Mouse (Mus musculus) limb, embryonic 11.5 days (tissue): ENCODE measurements at regions not wholly inside any gene's neighbourhood (a gene's known extent, or its start where the extent isn't known, plus 50 kb on each side); places are given as distances from the start of the nearest gene placed in this dataset.

Experiments
- ATAC-seq: fragments of 200-750 bp; cut with Nextera tagmentation; 2 replicates; pipeline ENCODE4 v1.8.0; 2017; ENCODE audit warnings: low read depth; ENCODE audit not compliant: insufficient number of reproducible peaks, low FRiP score, low TSS enrichment
- DNase-seq: peaks from one replicate; pipeline ENCODE4 v3.0.0-alpha.2; 2015; ENCODE audit warnings: low spot score
- H3K27ac ChIP-seq: fragments of 300-500 bp; sonication (generic); replicated peaks from 2 replicates; pipeline ENCODE4 v1.5.1; 2014; ENCODE audit warnings: low read depth, mild to moderate bottlenecking, low read length
- H3K27me3 ChIP-seq: fragments of 300-500 bp; sonication (generic); 2 replicates; pipeline ENCODE4 v1.6.1; 2014; ENCODE audit warnings: mild to moderate bottlenecking, low read length, mixed read lengths; ENCODE audit not compliant: control insufficient read depth, insufficient read depth
- H3K36me3 ChIP-seq: fragments of 300-500 bp; sonication (generic); 2 replicates; pipeline ENCODE4 v1.6.1; 2014; ENCODE audit warnings: mild to moderate bottlenecking, low read length, moderate library complexity, mixed read lengths; ENCODE audit not compliant: control insufficient read depth, insufficient read depth
- H3K4me1 ChIP-seq: fragments of 300-500 bp; sonication (generic); 2 replicates; pipeline ENCODE4 v1.6.1; 2014; ENCODE audit warnings: low read length, mixed read lengths; ENCODE audit not compliant: control insufficient read depth, insufficient read depth
- H3K4me2 ChIP-seq: fragments of 300-500 bp; sonication (generic); 2 replicates; pipeline ENCODE4 v1.6.1; 2014; ENCODE audit warnings: low read depth, mild to moderate bottlenecking, moderate library complexity; ENCODE audit not compliant: severe bottlenecking
- H3K4me3 ChIP-seq: fragments of 300-500 bp; sonication (generic); 2 replicates; pipeline ENCODE4 v1.5.1; 2014; ENCODE audit warnings: low read depth, low read length
- H3K9ac ChIP-seq: fragments of 300-500 bp; sonication (generic); 2 replicates; pipeline ENCODE4 v1.6.1; 2014; ENCODE audit warnings: mild to moderate bottlenecking, low read length
- H3K9me3 ChIP-seq: fragments of 300-500 bp; sonication (generic); 2 replicates; pipeline ENCODE4 v1.6.1; 2016; ENCODE audit warnings: low read length; ENCODE audit not compliant: control insufficient read depth
- WGBS: fragments of 180-500 bp; shearing (Covaris S2); extraction: QIAGEN DNeasy Blood & Tissue Kit; methylation state at CpG from one replicate; pipeline ENCODE4 v1.1.7; 2014; 5-methylcytosine and 5-hydroxymethylcytosine counted together

DNA sequence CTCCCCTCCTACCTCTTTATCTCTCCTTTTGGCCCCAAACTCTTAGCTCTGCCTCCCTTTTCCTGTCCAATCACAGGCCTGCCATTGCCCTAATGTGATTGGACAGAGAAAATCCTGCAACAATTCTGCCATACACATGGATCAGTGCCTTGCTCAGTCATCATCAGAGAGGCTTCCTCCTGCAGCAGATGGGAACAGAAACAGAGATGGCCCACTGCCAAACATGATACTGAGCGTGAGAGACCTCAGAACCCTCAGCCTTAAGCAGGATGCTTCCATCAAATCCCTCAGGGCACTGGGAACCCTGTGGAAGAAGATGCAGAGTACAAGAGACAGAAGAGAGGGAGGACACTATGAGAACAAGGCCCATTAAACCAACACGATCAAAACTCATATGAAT is 62.8 kb upstream of the Cacna2d3 start:
- Histone ChIP-seq H3K4me1 (no peaks in the 10 kb centered on the region), H3K27ac (no peak overlapping the region), H3K27me3 (no peaks in the 10 kb centered on the region), H3K9me3 (no peaks in the 10 kb centered on the region), H3K4me3 (no peak overlapping the region), H3K4me2 (no peak overlapping the region), H3K9ac (no peak overlapping the region), H3K36me3 (no peaks in the 10 kb centered on the region)
- 83% methylated on average over 2 of the region's 2 CpGs for WGBS
- no peak for DNase-seq
- ATAC-seq = no peak

- Histone ChIP-seq H3K4me3 (no peak overlapping the region), H3K36me3 (no peaks in the 10 kb centered on the region), H3K9me3 (no peaks in the 10 kb centered on the region), H3K27me3 (no peaks in the 10 kb centered on the region), H3K9ac (no peak overlapping the region), H3K4me1 (no peaks in the 10 kb centered on the region), H3K27ac (no peak overlapping the region), H3K4me2 (no peak overlapping the region)
- WGBS = 76% methylated on average over 3 of the region's 3 CpGs
- ATAC-seq = no peak
- DNase-seq = no peak
Observed at GRCm38 (mm10) chr14:29786431-29786830, 64.8 kb upstream of the Cacna2d3 start.

- Histone ChIP-seq H3K4me3 (no peak overlapping the region), H3K9me3 (no peaks in the 10 kb centered on the region), H3K27me3 (no peaks in the 10 kb centered on the region), H3K9ac (no peak overlapping the region), H3K36me3 (no peaks in the 10 kb centered on the region), H3K4me1 (no peaks in the 10 kb centered on the region), H3K4me2 (no peak overlapping the region), H3K27ac (no peak overlapping the region)
- no peak for ATAC-seq
- no peak for DNase-seq
- WGBS = 91% methylated on average over 7 of the region's 7 CpGs
Observed at GRCm38 (mm10) chr14:29787796-29788195, 66.1 kb upstream of the Cacna2d3 start.

DNA sequence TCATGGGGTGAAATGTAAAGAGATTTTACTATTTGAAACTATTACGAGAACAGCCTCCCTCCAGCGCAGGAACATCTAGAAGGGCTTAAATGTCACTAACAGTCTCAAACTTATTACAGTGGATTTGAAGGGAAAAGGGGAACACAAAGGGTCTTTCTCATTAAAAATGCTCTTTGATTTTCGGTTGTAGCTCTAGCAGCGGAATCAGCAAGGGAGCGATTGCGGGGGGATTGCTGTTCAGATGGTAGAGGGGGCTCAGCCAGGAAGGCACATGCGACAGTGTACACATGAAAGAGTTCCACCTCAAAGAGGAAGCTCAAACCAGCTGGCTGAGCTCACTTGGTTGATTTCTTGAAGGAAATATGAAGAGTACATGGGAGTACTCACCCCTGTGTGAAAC is 66.7 kb upstream of the Cacna2d3 start:
- Histone ChIP-seq H3K9ac (no peak overlapping the region), H3K27me3 (no peaks in the 10 kb centered on the region), H3K36me3 (no peaks in the 10 kb centered on the region), H3K4me2 (no peak overlapping the region), H3K27ac (no peak overlapping the region), H3K4me3 (no peak overlapping the region), H3K9me3 (no peaks in the 10 kb centered on the region), H3K4me1 (no peaks in the 10 kb centered on the region)
- DNase-seq (no peak), ATAC-seq (no peak)
- 88% methylated on average over 7 of the region's 7 CpGs for WGBS

GRCm38 (mm10) chr14:29795325-29795724 is 73.7 kb upstream of the Cacna2d3 start:
- Histone ChIP-seq H3K27ac (no peak overlapping the region), H3K4me1 (no peaks in the 10 kb centered on the region), H3K9ac (no peak overlapping the region), H3K27me3 (no peaks in the 10 kb centered on the region), H3K9me3 (no peaks in the 10 kb centered on the region), H3K36me3 (no peaks in the 10 kb centered on the region), H3K4me3 (no peak overlapping the region), H3K4me2 (no peak overlapping the region)
- no peak for ATAC-seq
- no peak for DNase-seq
- 73% methylated on average over 2 of the region's 2 CpGs for WGBS

- no peak overlapping the region for H3K4me2 ChIP-seq
- H3K36me3 ChIP-seq = no peaks in the 10 kb centered on the region
- no peak overlapping the region for H3K27ac ChIP-seq
- H3K27me3 ChIP-seq = no peaks in the 10 kb centered on the region
- no peaks in the 10 kb centered on the region for H3K4me1 ChIP-seq
- H3K9me3 ChIP-seq = no peaks in the 10 kb centered on the region
- ATAC-seq (no peak), DNase-seq (no peak)
- 80% methylated on average over 7 of the region's 7 CpGs for WGBS
- no peak overlapping the region for H3K9ac ChIP-seq
- H3K4me3 ChIP-seq = no peak overlapping the region
Observed at GRCm38 (mm10) chr14:29796396-29796795, 74.7 kb upstream of the Cacna2d3 start.

DNA sequence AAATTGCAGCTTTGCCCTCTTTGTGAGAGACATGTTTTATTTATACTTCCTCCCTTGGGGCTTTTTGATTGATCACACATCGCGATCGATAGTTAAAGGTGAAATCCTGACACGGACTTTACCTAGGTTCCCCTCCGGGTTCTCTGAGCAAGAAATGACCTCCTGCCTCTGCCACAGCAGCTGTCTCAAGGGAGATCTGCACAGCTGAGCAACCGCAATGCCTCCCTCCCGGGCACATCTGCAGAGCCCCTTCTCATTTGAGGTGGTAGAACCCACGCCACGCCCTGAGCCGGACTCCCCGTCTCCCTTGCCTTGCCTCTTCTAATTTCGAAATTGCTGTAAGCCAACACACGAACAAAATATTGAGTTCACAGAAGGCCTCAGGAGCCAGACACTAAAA is 78.2 kb upstream of the Cacna2d3 start:
- no peak overlapping the region for H3K4me2 ChIP-seq
- 82% methylated on average over 13 of the region's 13 CpGs for WGBS
- no peak for DNase-seq
- H3K4me3 ChIP-seq = no peak overlapping the region
- no peaks in the 10 kb centered on the region for H3K27me3 ChIP-seq
- no peak overlapping the region for H3K9ac ChIP-seq
- ATAC-seq = no peak
- H3K9me3 ChIP-seq = no peaks in the 10 kb centered on the region
- H3K36me3 ChIP-seq = no peaks in the 10 kb centered on the region
- H3K4me1 ChIP-seq = no peaks in the 10 kb centered on the region
- H3K27ac ChIP-seq = no peak overlapping the region

DNA sequence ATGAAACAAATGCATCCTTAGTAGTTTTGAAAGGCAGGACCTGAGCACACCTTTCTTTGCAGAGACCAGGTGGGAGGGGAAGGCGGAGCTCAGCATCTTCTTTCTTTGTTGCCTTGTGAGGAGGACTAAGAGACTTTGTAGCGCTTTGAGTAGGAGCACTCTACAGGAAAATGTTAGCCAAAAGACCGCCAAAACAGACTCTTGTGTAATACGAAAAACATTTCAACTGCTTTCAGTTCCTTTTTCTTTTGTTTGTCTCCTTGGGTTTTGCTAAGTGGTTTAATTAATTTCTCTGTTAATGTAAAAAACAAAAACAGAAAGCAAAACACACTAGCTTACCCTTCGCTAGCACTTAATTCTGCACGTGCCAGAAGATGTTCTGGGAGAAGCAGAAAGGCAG is 83.6 kb upstream of the Cacna2d3 start:
- H3K4me3 ChIP-seq = no peak overlapping the region
- 89% methylated on average over 6 of the region's 6 CpGs for WGBS
- H3K9me3 ChIP-seq = no peaks in the 10 kb centered on the region
- DNase-seq (no peak), ATAC-seq (no peak)
- no peak overlapping the region for H3K27ac ChIP-seq
- no peaks in the 10 kb centered on the region for H3K27me3 ChIP-seq
- H3K9ac ChIP-seq = no peak overlapping the region
- H3K36me3 ChIP-seq = no peaks in the 10 kb centered on the region
- H3K4me2 ChIP-seq = no peak overlapping the region
- H3K4me1 ChIP-seq = no peaks in the 10 kb centered on the region

DNA sequence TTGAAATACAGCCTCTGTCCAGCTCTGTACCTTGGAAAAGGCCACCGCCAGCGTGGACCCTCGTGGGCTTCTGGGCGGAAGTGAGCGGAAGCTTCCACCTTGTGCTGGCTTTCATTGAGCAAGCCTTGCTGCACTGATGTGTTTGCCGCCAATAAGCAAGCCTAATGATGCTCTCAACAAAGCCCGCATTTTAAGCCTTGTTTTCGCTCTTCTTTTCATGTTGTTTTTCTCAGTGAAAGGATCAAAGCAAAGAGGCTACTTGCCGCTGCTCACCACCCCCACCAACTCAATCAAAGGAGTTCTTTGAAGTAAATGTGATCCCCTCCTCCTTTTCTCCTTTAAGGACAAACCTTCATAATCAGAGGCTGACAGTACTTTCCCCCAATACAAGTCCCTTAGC is 86.2 kb upstream of the Cacna2d3 start:
- WGBS = 44% methylated on average over 9 of the region's 9 CpGs
- Histone ChIP-seq H3K36me3 (no peaks in the 10 kb centered on the region), H3K9ac (no peak overlapping the region), H3K4me2 (no peak overlapping the region), H3K9me3 (no peaks in the 10 kb centered on the region), H3K27ac (no peak overlapping the region), H3K4me1 (no peaks in the 10 kb centered on the region), H3K4me3 (no peak overlapping the region), H3K27me3 (no peaks in the 10 kb centered on the region)
- DNase-seq (no peak), ATAC-seq (no peak)
